Mouse (Mus musculus): ENCODE data around the gene Wbp11.

Gene Wbp11

GRCm38 (mm10) chr6:136827881-136828561 is at the start of gene Wbp11:
Gene Wbp11, minus strand, starts transcription at chr6:136828233.
- DNase-seq: peak; percentile 96 to 97

GRCm38 (mm10) chr6:136875670-136876069 is 47.6 kb upstream of the Wbp11 start, which contains the start of gene Mgp:
Gene Mgp, minus strand, starts transcription at chr6:136875823.
- peak; percentile 46 to 61 for DNase-seq

- DNase-seq: peak in 1 of 2 experiments; percentile 37
Observed at GRCm38 (mm10) chr6:136874599-136874998, 46.6 kb upstream of the Wbp11 start.

GRCm38 (mm10) chr6:136868921-136869320 is 40.9 kb upstream of the Wbp11 start:
- DNase-seq: no peak

GRCm38 (mm10) chr6:136866150-136866549 is 38.1 kb upstream of the Wbp11 start:
- DNase-seq: no peak

- no peak for DNase-seq
Observed at GRCm38 (mm10) chr6:136865360-136865759, 37.3 kb upstream of the Wbp11 start.

GRCm38 (mm10) chr6:136861020-136861419 is 33.0 kb upstream of the Wbp11 start:
- peak in 1 of 2 experiments; percentile 28 for DNase-seq

- no peak for DNase-seq
Observed at GRCm38 (mm10) chr6:136858420-136858819, 30.4 kb upstream of the Wbp11 start.

- peak; percentile 33 to 56 for DNase-seq
Observed at GRCm38 (mm10) chr6:136857873-136858260, 29.8 kb upstream of the Wbp11 start.

GRCm38 (mm10) chr6:136857186-136857872 is 29.3 kb upstream of the Wbp11 start, which contains the start of gene Art4:
Gene Art4, minus strand, starts transcription at chr6:136857733.
- peak; percentile 30 to 61 for DNase-seq

- no peak for DNase-seq
Observed at GRCm38 (mm10) chr6:136856071-136856636, 28.1 kb upstream of the Wbp11 start.

GRCm38 (mm10) chr6:136855183-136855582 is 27.1 kb upstream of the Wbp11 start:
- no peak for DNase-seq

GRCm38 (mm10) chr6:136854361-136854781 is 26.3 kb upstream of the Wbp11 start:
- no peak for DNase-seq

GRCm38 (mm10) chr6:136852762-136853161 is 24.7 kb upstream of the Wbp11 start:
- DNase-seq: no peak

- no peak for DNase-seq
Observed at GRCm38 (mm10) chr6:136852348-136852747, 24.3 kb upstream of the Wbp11 start.

GRCm38 (mm10) chr6:136850267-136850666 is 22.2 kb upstream of the Wbp11 start:
- no peak for DNase-seq

- no peak for DNase-seq
Observed at GRCm38 (mm10) chr6:136848971-136849370, 20.9 kb upstream of the Wbp11 start.

- no peak for DNase-seq
Observed at GRCm38 (mm10) chr6:136848399-136848798, 20.4 kb upstream of the Wbp11 start.

GRCm38 (mm10) chr6:136847790-136848189 is 19.8 kb upstream of the Wbp11 start:
- peak; percentile 52 to 72 for DNase-seq

GRCm38 (mm10) chr6:136847267-136847666 is 19.2 kb upstream of the Wbp11 start:
- DNase-seq: no peak

GRCm38 (mm10) chr6:136845706-136846480 is 17.9 kb upstream of the Wbp11 start:
- DNase-seq: no peak

GRCm38 (mm10) chr6:136844903-136845302 is 16.9 kb upstream of the Wbp11 start:
- no peak for DNase-seq

GRCm38 (mm10) chr6:136837323-136837722 is 9.3 kb upstream of the Wbp11 start:
- DNase-seq: no peak

All from lung, postnatal 4 days (tissue).